Mouse (Mus musculus) liver, embryonic 14.5 days (tissue): ENCODE measurements at regions not wholly inside any gene's neighbourhood (a gene's known extent, or its start where the extent isn't known, plus 50 kb on each side); places are given as distances from the start of the nearest gene placed in this dataset.

Source experiments
- ATAC-seq: fragments of 200-750 bp; cut with Nextera tagmentation; 2 replicates; pipeline ENCODE4 v1.8.0; 2017; ENCODE audit warnings: moderate number of reproducible peaks, mild to moderate bottlenecking, moderate library complexity; ENCODE audit not compliant: insufficient read depth
- DNase-seq, 3 experiments: peaks; one replicate each; pipeline ENCODE4 v3.0.0-alpha.2; 2012 to 2013; ENCODE audit warnings: low read depth in 3 of 3, low spot score in 3 of 3
- H3K27ac ChIP-seq: fragments of 300-500 bp; sonication (generic); 2 replicates; pipeline ENCODE4 v1.5.1; 2014; ENCODE audit warnings: moderate library complexity, mild to moderate bottlenecking, control low read depth, inconsistent platforms
- H3K27me3 ChIP-seq: fragments of 300-500 bp; sonication (generic); 2 replicates; pipeline ENCODE4 v1.6.1; 2014; ENCODE audit warnings: mild to moderate bottlenecking, low read length, moderate library complexity; ENCODE audit not compliant: control insufficient read depth, insufficient read depth
- H3K36me3 ChIP-seq: fragments of 300-500 bp; sonication (generic); replicated peaks from 2 replicates; pipeline ENCODE4 v1.6.1; 2014; ENCODE audit warnings: low read depth; ENCODE audit not compliant: control insufficient read depth, insufficient read depth
- H3K4me1 ChIP-seq, 2 experiments: fragments of 200-500 bp in 1 of 2; fragments of 300-500 bp in 1 of 2; sonication (generic) in 1 of 2; replicated peaks; 2 replicates each; pipeline ENCODE4 v1.6.1; 2012 to 2014; ENCODE audit warnings: antibody characterized with exemption in 1 of 2, inconsistent platforms in 1 of 2, low read length in 1 of 2; ENCODE audit not compliant: control insufficient read depth in 2 of 2, insufficient read depth in 2 of 2
- H3K4me2 ChIP-seq: fragments of 300-500 bp; sonication (generic); 2 replicates; pipeline ENCODE4 v1.6.1; 2014; ENCODE audit warnings: low read depth, mild to moderate bottlenecking, control low read depth, moderate library complexity
- H3K4me3 ChIP-seq, 2 experiments: fragments of 200-500 bp in 1 of 2; fragments of 300-500 bp in 1 of 2; sonication (generic) in 1 of 2; 2 replicates each; pipeline ENCODE4 v1.5.1; 2012 to 2014; ENCODE audit warnings: low read depth in 2 of 2, low read length in 2 of 2, mild to moderate bottlenecking in 2 of 2, control low read depth in 1 of 2, inconsistent platforms in 1 of 2, moderate library complexity in 1 of 2; ENCODE audit not compliant: insufficient read depth in 1 of 2
- H3K9ac ChIP-seq: fragments of 300-500 bp; sonication (generic); replicated peaks from 2 replicates; pipeline ENCODE4 v1.6.1; 2014; ENCODE audit warnings: mild to moderate bottlenecking, control low read depth, moderate library complexity
- H3K9me3 ChIP-seq: fragments of 300-500 bp; sonication (generic); 2 replicates; pipeline ENCODE4 v1.6.1; 2016; ENCODE audit warnings: low read length, mixed read lengths; ENCODE audit not compliant: control insufficient read depth
- CTCF ChIP-seq: IDR thresholded peaks from 2 replicates; pipeline ENCODE4 v1.5.1; 2016; ENCODE audit warnings: antibody characterized with exemption, low read depth, control low read depth
- EP300 ChIP-seq: IDR thresholded peaks from 2 replicates; pipeline ENCODE4 v1.6.1; 2016; ENCODE audit warnings: antibody characterized with exemption, low read depth
- WGBS: fragments of 180-500 bp; shearing (Covaris S2); extraction: QIAGEN DNeasy Blood & Tissue Kit; methylation state at CpG from one replicate; pipeline ENCODE4 v1.1.7; 2014; ENCODE audit not compliant: insufficient replicate concordance; 5-methylcytosine and 5-hydroxymethylcytosine counted together

DNA sequence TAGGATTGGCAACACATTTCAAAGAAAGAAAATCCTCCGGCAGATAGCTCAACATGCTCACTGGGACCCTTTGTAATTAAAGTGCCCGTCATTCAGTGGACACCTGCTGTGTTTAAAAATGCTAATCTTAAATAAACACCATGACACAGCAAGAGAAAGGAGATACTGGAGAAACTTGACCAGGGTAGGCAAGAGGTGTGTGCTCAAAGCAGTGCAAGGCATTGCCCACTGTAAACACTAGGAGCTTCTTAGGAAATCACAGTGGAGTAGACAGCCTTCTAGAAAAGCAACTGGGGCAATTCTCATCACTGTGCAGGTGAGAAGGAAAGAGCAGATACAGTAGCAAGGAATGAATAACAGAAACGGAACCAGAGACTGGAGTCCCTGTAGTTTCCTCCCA lies 369.2 kb downstream of the Atp23 start:
- Histone ChIP-seq H3K4me2 (no peak overlapping the region), H3K27ac (no peak overlapping the region), H3K27me3 (no peaks in the 10 kb centered on the region), H3K9me3 (no peaks in the 10 kb centered on the region), H3K4me1 (no peaks in the 10 kb centered on the region), H3K9ac (no peak overlapping the region), H3K36me3 (no peaks in the 10 kb centered on the region), H3K4me3 (no peak overlapping the region)
- DNase-seq (no peak), ATAC-seq (no peak)
- WGBS: 33% methylated on average over 3 of the region's 3 CpGs
- TF ChIP-seq EP300: no peak
- TF ChIP-seq CTCF: no peak

GRCm38 (mm10) chr10:126531368-126531767 lies 369.8 kb downstream of the Atp23 start:
- Histone ChIP-seq H3K27me3 (no peaks in the 10 kb centered on the region), H3K36me3 (no peaks in the 10 kb centered on the region), H3K9ac (no peak overlapping the region), H3K27ac (no peak overlapping the region), H3K4me1 (no peaks in the 10 kb centered on the region), H3K4me2 (no peak overlapping the region), H3K9me3 (no peaks in the 10 kb centered on the region), H3K4me3 (no peak overlapping the region)
- DNase-seq: peak in 1 of 3 experiments; percentile 1
- TF ChIP-seq CTCF (peak; percentile 32; the same call in 1 of the 2 replicates), EP300 (no peak)
- ATAC-seq: no peak
- WGBS: 69% methylated on average over 1 of the region's 1 CpGs

GRCm38 (mm10) chr10:126528801-126529200 lies 372.4 kb downstream of the Atp23 start:
- no peak overlapping the region for H3K4me2 ChIP-seq
- ATAC-seq: no peak
- WGBS: 68% methylated on average over 2 of the region's 2 CpGs
- H3K9ac ChIP-seq: no peak overlapping the region
- no peak overlapping the region for H3K27ac ChIP-seq
- H3K9me3 ChIP-seq: no peaks in the 10 kb centered on the region
- TF ChIP-seq EP300 (no peak), CTCF (no peak)
- H3K27me3 ChIP-seq: no peaks in the 10 kb centered on the region
- no peak overlapping the region for H3K4me3 ChIP-seq
- H3K4me1 ChIP-seq: no peaks in the 10 kb centered on the region
- H3K36me3 ChIP-seq: no peaks in the 10 kb centered on the region
- no peak for DNase-seq

- H3K4me3 ChIP-seq: no peak overlapping the region
- no peaks in the 10 kb centered on the region for H3K36me3 ChIP-seq
- no peak overlapping the region for H3K4me2 ChIP-seq
- WGBS: 36% methylated on average over 5 of the region's 5 CpGs
- no peaks in the 10 kb centered on the region for H3K9me3 ChIP-seq
- TF ChIP-seq CTCF (no peak), EP300 (no peak)
- H3K9ac ChIP-seq: no peak overlapping the region
- no peaks in the 10 kb centered on the region for H3K27me3 ChIP-seq
- DNase-seq: no peak
- no peaks in the 10 kb centered on the region for H3K4me1 ChIP-seq
- H3K27ac ChIP-seq: no peak overlapping the region
- ATAC-seq: no peak
Observed at GRCm38 (mm10) chr10:126526186-126526585, 375.0 kb downstream of the Atp23 start.

- Histone ChIP-seq H3K4me3 (no peak overlapping the region), H3K27ac (no peak overlapping the region), H3K4me2 (no peak overlapping the region), H3K9me3 (no peaks in the 10 kb centered on the region), H3K4me1 (no peaks in the 10 kb centered on the region), H3K27me3 (no peaks in the 10 kb centered on the region), H3K36me3 (no peaks in the 10 kb centered on the region), H3K9ac (no peak overlapping the region)
- DNase-seq: no peak
- no peak for TF ChIP-seq EP300
- TF ChIP-seq CTCF: no peak
- no peak for ATAC-seq
- WGBS: 56% methylated on average over 7 of the region's 7 CpGs
Observed at GRCm38 (mm10) chr10:126521836-126522815, 379.0 kb downstream of the Atp23 start.
